Mouse (Mus musculus): ENCODE measurements around the gene Mycbp2. TPM values are rescaled to one million over a fixed set of nuclear protein-coding genes. Genes with fewer than 3 reads are reported as not detected.

The Mycbp2 gene
- polyA plus RNA-seq, 1 experiment from 2014 or later, result 58.1 TPM

- H3K36me3 ChIP-seq (ENCODE audit: control insufficient read depth, insufficient read depth, low read length), result peaks cover 7% of the 10 kb centered on the region; the same call in 1 of the 2 replicates
- no peaks in the 10 kb centered on the region for H3K27me3 ChIP-seq (ENCODE audit: control insufficient read depth, insufficient read depth, low read depth, low read length)
- no peak overlapping the region for H3K27ac ChIP-seq (ENCODE audit: low read length)
- 66% methylated on average over 7 of the region's 7 CpGs for WGBS
- no peaks in the 10 kb centered on the region for H3K9me3 ChIP-seq (replicated peaks; ENCODE audit: control insufficient read depth, low read length, poor library complexity, severe bottlenecking)
- no peak overlapping the region for H3K4me3 ChIP-seq (ENCODE audit: low read depth, low read length)
- ATAC-seq, result no peak
- peaks cover 7% of the 10 kb centered on the region for H3K4me1 ChIP-seq (ENCODE audit: control insufficient read depth, insufficient read depth, low read length)
- H3K9ac ChIP-seq (ENCODE audit: low read depth, low read length), result no peak overlapping the region
- H3K4me2 ChIP-seq (ENCODE audit: low read length), result no peak overlapping the region
These were observed 271.4 kb downstream of the Mycbp2 start for GRCm38 (mm10) chr14:103075166-103075565.

- Histone ChIP-seq H3K9ac (ENCODE audit: low read depth, low read length) (no peak overlapping the region), H3K36me3 (ENCODE audit: control insufficient read depth, insufficient read depth, low read length) (peaks cover 4% of the 10 kb centered on the region; the same call in 1 of the 2 replicates), H3K4me2 (ENCODE audit: low read length) (no peak overlapping the region), H3K27ac (ENCODE audit: low read length) (no peak overlapping the region), H3K4me1 (ENCODE audit: control insufficient read depth, insufficient read depth, low read length) (peaks cover 7% of the 10 kb centered on the region), H3K27me3 (ENCODE audit: control insufficient read depth, insufficient read depth, low read depth, low read length) (no peaks in the 10 kb centered on the region), H3K4me3 (ENCODE audit: low read depth, low read length) (no peak overlapping the region), H3K9me3 (replicated peaks; ENCODE audit: control insufficient read depth, low read length, poor library complexity, severe bottlenecking) (no peaks in the 10 kb centered on the region)
- WGBS, result 81% methylated on average over 8 of the region's 8 CpGs
- no peak for ATAC-seq
These were observed 272.8 kb downstream of the Mycbp2 start for GRCm38 (mm10) chr14:103073825-103074224.

DNA sequence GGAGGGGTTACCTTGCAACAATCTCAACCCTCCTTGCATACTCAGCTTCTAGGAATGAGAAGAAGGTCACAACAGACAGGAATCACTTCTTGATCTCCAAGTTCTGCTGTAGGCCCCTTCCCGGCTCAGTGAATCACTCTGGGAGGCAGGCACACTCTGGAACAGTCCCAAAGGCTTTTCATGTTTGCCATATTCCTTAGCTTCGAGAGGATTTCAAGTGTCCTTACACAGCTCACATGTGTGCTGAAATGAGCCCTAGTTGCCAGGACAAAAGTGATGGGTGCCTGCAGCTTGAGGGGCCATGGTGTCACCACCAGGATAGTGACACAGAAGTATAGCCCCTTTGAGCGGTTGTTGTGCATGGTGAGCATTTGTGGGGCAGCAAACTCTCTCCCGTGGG lies 273.9 kb downstream of the Mycbp2 start:
- WGBS, result 93% methylated on average over 4 of the region's 4 CpGs
- ATAC-seq, result no peak
- H3K27ac ChIP-seq (ENCODE audit: low read length), result no peak overlapping the region
- H3K36me3 ChIP-seq (ENCODE audit: control insufficient read depth, insufficient read depth, low read length), result 0 out of 2 replicates have a peak, but pooled peaks cover 2% of the 10 kb centered on the region
- no peaks in the 10 kb centered on the region for H3K9me3 ChIP-seq (replicated peaks; ENCODE audit: control insufficient read depth, low read length, poor library complexity, severe bottlenecking)
- H3K27me3 ChIP-seq (ENCODE audit: control insufficient read depth, insufficient read depth, low read depth, low read length), result no peaks in the 10 kb centered on the region
- peaks cover 7% of the 10 kb centered on the region for H3K4me1 ChIP-seq (ENCODE audit: control insufficient read depth, insufficient read depth, low read length)
- no peak overlapping the region for H3K4me2 ChIP-seq (ENCODE audit: low read length)
- H3K4me3 ChIP-seq (ENCODE audit: low read depth, low read length), result no peak overlapping the region
- no peak overlapping the region for H3K9ac ChIP-seq (ENCODE audit: low read depth, low read length)

- no peaks in the 10 kb centered on the region for H3K27me3 ChIP-seq (ENCODE audit: control insufficient read depth, insufficient read depth, low read depth, low read length)
- 93% methylated on average over 12 of the region's 12 CpGs for WGBS
- H3K4me3 ChIP-seq (ENCODE audit: low read depth, low read length), result no peak overlapping the region
- H3K36me3 ChIP-seq (ENCODE audit: control insufficient read depth, insufficient read depth, low read length), result 0 out of 2 replicates have a peak, but pooled peaks cover 2% of the 10 kb centered on the region
- H3K4me1 ChIP-seq (ENCODE audit: control insufficient read depth, insufficient read depth, low read length), result peaks cover 7% of the 10 kb centered on the region
- no peak overlapping the region for H3K4me2 ChIP-seq (ENCODE audit: low read length)
- no peak overlapping the region for H3K9ac ChIP-seq (ENCODE audit: low read depth, low read length)
- no peak overlapping the region for H3K27ac ChIP-seq (ENCODE audit: low read length)
- H3K9me3 ChIP-seq (replicated peaks; ENCODE audit: control insufficient read depth, low read length, poor library complexity, severe bottlenecking), result no peaks in the 10 kb centered on the region
- no peak for ATAC-seq
These were observed 275.1 kb downstream of the Mycbp2 start for GRCm38 (mm10) chr14:103071471-103071870.

DNA sequence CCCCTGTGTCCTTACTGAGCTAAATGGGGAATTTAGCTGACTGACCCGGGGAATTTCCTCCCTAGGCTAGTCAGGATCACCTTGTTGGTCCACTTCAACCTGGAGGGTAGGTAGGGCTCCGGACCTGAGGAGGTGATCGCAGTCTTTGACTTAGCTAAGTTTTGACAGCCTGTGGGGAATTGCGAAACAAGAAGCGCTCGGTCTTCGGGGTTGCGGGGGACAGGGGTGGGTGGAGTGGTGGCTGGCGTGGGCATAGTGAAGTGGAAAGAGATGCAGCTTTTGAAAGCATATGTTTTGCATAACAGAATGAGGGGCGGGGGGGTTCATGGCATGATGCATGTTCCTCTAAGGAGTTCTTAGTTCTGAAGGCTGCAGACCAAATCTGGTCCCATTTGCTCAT lies 275.8 kb downstream of the Mycbp2 start:
- Histone ChIP-seq H3K36me3 (ENCODE audit: control insufficient read depth, insufficient read depth, low read length) (0 out of 2 replicates have a peak, but pooled peaks cover 2% of the 10 kb centered on the region), H3K9ac (ENCODE audit: low read depth, low read length) (peak overlapping the region; percentile 80), H3K27ac (ENCODE audit: low read length) (peak overlapping the region; percentile 59; the same call in 1 of the 2 replicates), H3K9me3 (replicated peaks; ENCODE audit: control insufficient read depth, low read length, poor library complexity, severe bottlenecking) (no peaks in the 10 kb centered on the region), H3K27me3 (ENCODE audit: control insufficient read depth, insufficient read depth, low read depth, low read length) (no peaks in the 10 kb centered on the region), H3K4me2 (ENCODE audit: low read length) (peak overlapping the region; percentile 93), H3K4me3 (ENCODE audit: low read depth, low read length) (peak overlapping the region; percentile 84), H3K4me1 (ENCODE audit: control insufficient read depth, insufficient read depth, low read length) (peaks cover 7% of the 10 kb centered on the region)
- WGBS, result 3% methylated on average over 10 of the region's 10 CpGs
- no peak for ATAC-seq

GRCm38 (mm10) chr14:103069864-103070611 lies 276.6 kb downstream of the Mycbp2 start, which contains the start of gene Cln5:
TSS of gene Cln5 (plus strand) at chr14:103070216.
- peak; percentile 98 for ATAC-seq
- peak within 1 kb of the TSS; percentile 59 for H3K27ac ChIP-seq (ENCODE audit: low read length)
- H3K9ac ChIP-seq (ENCODE audit: low read depth, low read length), result peak within 1 kb of the TSS; percentile 80
- H3K4me1 ChIP-seq (ENCODE audit: control insufficient read depth, insufficient read depth, low read length), result peaks cover 7% of the 10 kb centered on the region
- under 1% methylated on average over 65 of the region's 65 CpGs for WGBS
- H3K4me2 ChIP-seq (ENCODE audit: low read length), result peak within 1 kb of the TSS; percentile 93
- H3K27me3 ChIP-seq (ENCODE audit: control insufficient read depth, insufficient read depth, low read depth, low read length), result no peaks in the 10 kb centered on the region
- peak within 1 kb of the TSS; percentile 84 for H3K4me3 ChIP-seq (ENCODE audit: low read depth, low read length)
- H3K9me3 ChIP-seq (replicated peaks; ENCODE audit: control insufficient read depth, low read length, poor library complexity, severe bottlenecking), result no peaks in the 10 kb centered on the region
- 0 out of 2 replicates have a peak, but pooled peaks cover 2% of the 10 kb centered on the region for H3K36me3 ChIP-seq (ENCODE audit: control insufficient read depth, insufficient read depth, low read length)

- H3K27me3 ChIP-seq (ENCODE audit: control insufficient read depth, insufficient read depth, low read depth, low read length), result no peaks in the 10 kb centered on the region
- H3K36me3 ChIP-seq (ENCODE audit: control insufficient read depth, insufficient read depth, low read length), result 0 out of 2 replicates have a peak, but pooled peaks cover 2% of the 10 kb centered on the region
- no peaks in the 10 kb centered on the region for H3K9me3 ChIP-seq (replicated peaks; ENCODE audit: control insufficient read depth, low read length, poor library complexity, severe bottlenecking)
- peak overlapping the region; percentile 59 for H3K27ac ChIP-seq (ENCODE audit: low read length)
- peak overlapping the region; percentile 93 for H3K4me2 ChIP-seq (ENCODE audit: low read length)
- peak overlapping the region; percentile 84 for H3K4me3 ChIP-seq (ENCODE audit: low read depth, low read length)
- 8% methylated on average over 12 of the region's 12 CpGs for WGBS
- peak; percentile 66; the same call in 1 of the 2 replicates for ATAC-seq
- peaks cover 7% of the 10 kb centered on the region for H3K4me1 ChIP-seq (ENCODE audit: control insufficient read depth, insufficient read depth, low read length)
- peak overlapping the region; percentile 80 for H3K9ac ChIP-seq (ENCODE audit: low read depth, low read length)
These were observed 277.1 kb downstream of the Mycbp2 start for GRCm38 (mm10) chr14:103069465-103069863.

- Histone ChIP-seq H3K9ac (ENCODE audit: low read depth, low read length) (no peak overlapping the region), H3K9me3 (replicated peaks; ENCODE audit: control insufficient read depth, low read length, poor library complexity, severe bottlenecking) (no peaks in the 10 kb centered on the region), H3K27me3 (ENCODE audit: control insufficient read depth, insufficient read depth, low read depth, low read length) (no peaks in the 10 kb centered on the region), H3K36me3 (ENCODE audit: control insufficient read depth, insufficient read depth, low read length) (no peaks in the 10 kb centered on the region), H3K4me2 (ENCODE audit: low read length) (0 out of 2 replicates have a peak overlapping the region, but pooled peaks have one; percentile 12), H3K4me1 (ENCODE audit: control insufficient read depth, insufficient read depth, low read length) (peaks cover 2% of the 10 kb centered on the region; the same call in 1 of the 2 replicates), H3K27ac (ENCODE audit: low read length) (no peak overlapping the region), H3K4me3 (ENCODE audit: low read depth, low read length) (no peak overlapping the region)
- no peak for ATAC-seq
- WGBS, result 15% methylated on average over 10 of the region's 10 CpGs
These were observed 281.1 kb downstream of the Mycbp2 start for GRCm38 (mm10) chr14:103065294-103066167.

All from midbrain, embryonic 16.5 days (tissue).